Mouse (Mus musculus) CH12.LX (cell line): ENCODE results near the gene Bcas1. TPM values are rescaled to one million over a fixed set of nuclear protein-coding genes. Genes with fewer than 3 reads are reported as not detected.

Source experiments
- DNase-seq: peaks from one replicate; pipeline ENCODE4 v3.0.0-alpha.2; 2013; ENCODE audit errors: extremely low read depth
- H3K27ac ChIP-seq: 2 replicates; pipeline ENCODE4 v1.5.1; 2012; ENCODE audit warnings: low read depth, mild to moderate bottlenecking, control low read depth, moderate library complexity; ENCODE audit not compliant: insufficient read depth
- H3K27me3 ChIP-seq: replicated peaks from 2 replicates; pipeline ENCODE3; 2012; ENCODE audit warnings: inconsistent platforms
- H3K36me3 ChIP-seq, 2 experiments: replicated peaks in 1 of 2; 2 replicates each; pipeline versions ENCODE3 to v1.6.1; 2012; ENCODE audit warnings: inconsistent platforms in 1 of 2, low read length in 1 of 2, mild to moderate bottlenecking in 1 of 2, mixed read lengths in 1 of 2, moderate library complexity in 1 of 2; ENCODE audit not compliant: control insufficient read depth in 1 of 2, insufficient read depth in 1 of 2
- H3K4me1 ChIP-seq, 2 experiments: 2 replicates each; pipeline ENCODE4 v1.6.1; 2012; ENCODE audit warnings: inconsistent platforms in 1 of 2, moderate library complexity in 1 of 2; ENCODE audit not compliant: insufficient read depth in 2 of 2, control insufficient read depth in 1 of 2
- H3K4me2 ChIP-seq: 2 replicates; pipeline ENCODE4 v1.6.1; 2012; ENCODE audit warnings: low read depth, mild to moderate bottlenecking, control low read depth; ENCODE audit not compliant: poor library complexity, insufficient read depth, severe bottlenecking
- H3K4me3 ChIP-seq, 3 experiments: fragments of 150-350 bp in 1 of 3; sonication (generic) in 1 of 3; replicated peaks in 1 of 3; 2 replicates each; pipeline versions ENCODE3 to v1.5.1; 2011 to 2012; ENCODE audit warnings: low read depth in 2 of 3, low read length in 2 of 3, mild to moderate bottlenecking in 2 of 3, moderate library complexity in 2 of 3, control low read depth in 1 of 3, improper control_type of control experiment in 1 of 3, inconsistent platforms in 1 of 3, mixed read lengths in 1 of 3; ENCODE audit not compliant: poor library complexity in 1 of 3
- H3K79me2 ChIP-seq: replicated peaks from 2 replicates; pipeline ENCODE4 v1.6.1; 2012; ENCODE audit warnings: mild to moderate bottlenecking, moderate library complexity; ENCODE audit not compliant: control insufficient read depth, poor library complexity, insufficient read depth, severe bottlenecking; ENCODE audit errors: extremely low read depth
- H3K9ac ChIP-seq: 2 replicates; pipeline ENCODE4 v1.6.1; 2012; ENCODE audit warnings: low read depth, mild to moderate bottlenecking, control low read depth, moderate library complexity; ENCODE audit not compliant: insufficient read depth
- H3K9me3 ChIP-seq: replicated peaks from 2 replicates; pipeline ENCODE3; 2012; ENCODE audit warnings: low read length, inconsistent platforms, mixed read lengths
- BHLHE40 ChIP-seq: IDR thresholded peaks from 2 replicates; pipeline ENCODE4 v1.6.1; 2011; ENCODE audit warnings: mild to moderate bottlenecking, low read depth, low read length, improper control_type of control experiment
- ELF1 ChIP-seq: IDR thresholded peaks from 2 replicates; pipeline ENCODE4 v1.6.1; 2014; ENCODE audit warnings: low read depth, mild to moderate bottlenecking, inconsistent platforms, low read length, improper control_type of control experiment
- EP300 ChIP-seq: IDR thresholded peaks from 2 replicates; pipeline ENCODE4 v1.6.1; 2011; ENCODE audit warnings: low read length, improper control_type of control experiment
- GABPA ChIP-seq: IDR thresholded peaks from 2 replicates; pipeline ENCODE4 v1.6.1; 2012; ENCODE audit warnings: low read depth, low read length, improper control_type of control experiment, inconsistent platforms; ENCODE audit not compliant: insufficient replicate concordance
- HCFC1 ChIP-seq: IDR thresholded peaks from 2 replicates; pipeline ENCODE4 v1.6.1; 2012; ENCODE audit warnings: low read depth, mild to moderate bottlenecking, inconsistent platforms, low read length, improper control_type of control experiment
- JUN ChIP-seq: IDR thresholded peaks from 2 replicates; pipeline ENCODE4 v1.6.1; 2011; ENCODE audit warnings: low read depth, mild to moderate bottlenecking, low read length, improper control_type of control experiment, moderate library complexity; ENCODE audit not compliant: insufficient read depth
- JUND ChIP-seq: conservative IDR thresholded peaks from 2 replicates; pipeline ENCODE4 v1.6.1; 2011; ENCODE audit warnings: low read depth, low read length, improper control_type of control experiment
- KAT2A ChIP-seq: IDR thresholded peaks from 2 replicates; pipeline ENCODE4 v1.6.1; 2012; ENCODE audit warnings: low read length, improper control_type of control experiment, inconsistent platforms; ENCODE audit not compliant: insufficient replicate concordance
- MAFK ChIP-seq: IDR thresholded peaks from 2 replicates; pipeline ENCODE4 v1.6.1; 2011; ENCODE audit warnings: low read length, improper control_type of control experiment; ENCODE audit not compliant: insufficient replicate concordance
- MAX ChIP-seq: IDR thresholded peaks from 2 replicates; pipeline ENCODE4 v1.6.1; 2011; ENCODE audit warnings: low read length, improper control_type of control experiment
- NELFE ChIP-seq: IDR thresholded peaks from 2 replicates; pipeline ENCODE4 v1.6.1; 2011; ENCODE audit warnings: low read depth, low read length, improper control_type of control experiment
- NRF1 ChIP-seq: IDR thresholded peaks from 2 replicates; pipeline ENCODE4 v1.6.1; 2014; ENCODE audit warnings: low read depth, mild to moderate bottlenecking, inconsistent platforms, low read length, improper control_type of control experiment, moderate library complexity
- POLR2A ChIP-seq: IDR thresholded peaks from 2 replicates; pipeline ENCODE4 v1.6.1; 2011; ENCODE audit warnings: low read depth, mild to moderate bottlenecking, improper control_type of control experiment, low read length
- SIN3A ChIP-seq: IDR thresholded peaks from 2 replicates; pipeline ENCODE4 v1.6.1; 2012; ENCODE audit warnings: low read length, improper control_type of control experiment, inconsistent platforms
- SMC3 ChIP-seq: IDR thresholded peaks from 2 replicates; pipeline ENCODE4 v1.6.1; 2011; ENCODE audit warnings: low read depth, low read length, improper control_type of control experiment
- TBP ChIP-seq: conservative IDR thresholded peaks from 2 replicates; pipeline ENCODE4 v1.6.1; 2011; ENCODE audit warnings: low read depth, low read length, improper control_type of control experiment
- UBTF ChIP-seq: IDR thresholded peaks from 2 replicates; pipeline ENCODE4 v1.6.1; 2012; ENCODE audit warnings: low read depth, mild to moderate bottlenecking, inconsistent platforms, low read length, improper control_type of control experiment, moderate library complexity
- USF1 ChIP-seq: IDR thresholded peaks from 2 replicates; pipeline ENCODE4 v1.6.1; 2014; ENCODE audit warnings: low read depth, mild to moderate bottlenecking, inconsistent platforms, low read length, improper control_type of control experiment
- ZKSCAN1 ChIP-seq: IDR thresholded peaks from 2 replicates; pipeline ENCODE4 v1.6.1; 2012; ENCODE audit warnings: low read depth, inconsistent platforms, low read length, improper control_type of control experiment, borderline replicate concordance
- ZMIZ1 ChIP-seq: IDR thresholded peaks from 2 replicates; pipeline ENCODE4 v1.6.1; 2012; ENCODE audit warnings: low read depth, mild to moderate bottlenecking, inconsistent platforms, low read length, improper control_type of control experiment
- dilution Hi-C: fragments of 300-500 bp; cut with MboI; formaldehyde crosslinking; loops from 2 replicates; pipeline ENCODE4 v1.14.3; 2020; ENCODE audit warnings: low sequenced_read_pairs; ENCODE audit not compliant: extremely low pct_unique_long_range_greater_than_20kb, extremely low pct_ligation_motif_present
- in situ Hi-C: fragments of 300-500 bp; cut with MboI; formaldehyde crosslinking; loops from 3 replicates; pipeline ENCODE4 v1.14.3; 2019; ENCODE audit warnings: low sequenced_read_pairs, low pct_ligation_motif_present, low pct_unique_long_range_greater_than_20kb, mixed read lengths
- polyA plus RNA-seq: library from polyadenylated mRNA; unstranded; fragments of >175 nt; gene quantifications from 2 replicates; pipeline ENCODE4 v1.2.1, GENCODE M21; 2012; ENCODE audit warnings: low read depth; ENCODE audit not compliant: insufficient read length
- total RNA-seq, 2 experiments: library from RNA; depleted of rRNA; stranded (reverse); fragments of 300-350 nt in 1 of 2; fragments of >200 nt in 1 of 2; gene quantifications; 2 replicates each; pipeline ENCODE4 v1.2.3; 2012 to 2014

Gene Bcas1
- total and polyA plus RNA-seq, 3 experiments, result 0.17 TPM; not detected in 2

GRCm38 (mm10) chr2:170304766-170305165 lies 122.9 kb downstream of the Bcas1 start:
- Histone ChIP-seq H3K4me3 (no peak overlapping the region), H3K27ac (no peak overlapping the region), H3K4me1 (peaks cover 15 to 22% of the 10 kb centered on the region in 2 experiments), H3K9ac (no peak overlapping the region), H3K4me2 (no peak overlapping the region), H3K79me2 (no peaks in the 10 kb centered on the region), H3K27me3 (no peaks in the 10 kb centered on the region), H3K9me3 (peaks cover 2% of the 10 kb centered on the region), H3K36me3 (no peaks in the 10 kb centered on the region)
- in situ Hi-C loops, result no loop called here
- dilution Hi-C loops, result no loop called here
- no peak for DNase-seq
- no peak for TF ChIP-seq JUN
- TF ChIP-seq NELFE, result no peak
- TF ChIP-seq ZMIZ1, result no peak
- TF ChIP-seq SIN3A, result no peak
- TF ChIP-seq MAFK, result no peak
- TF ChIP-seq TBP, result no peak
- TF ChIP-seq BHLHE40, result no peak
- no peak for TF ChIP-seq SMC3
- no peak for TF ChIP-seq POLR2A
- no peak for TF ChIP-seq GABPA

DNA sequence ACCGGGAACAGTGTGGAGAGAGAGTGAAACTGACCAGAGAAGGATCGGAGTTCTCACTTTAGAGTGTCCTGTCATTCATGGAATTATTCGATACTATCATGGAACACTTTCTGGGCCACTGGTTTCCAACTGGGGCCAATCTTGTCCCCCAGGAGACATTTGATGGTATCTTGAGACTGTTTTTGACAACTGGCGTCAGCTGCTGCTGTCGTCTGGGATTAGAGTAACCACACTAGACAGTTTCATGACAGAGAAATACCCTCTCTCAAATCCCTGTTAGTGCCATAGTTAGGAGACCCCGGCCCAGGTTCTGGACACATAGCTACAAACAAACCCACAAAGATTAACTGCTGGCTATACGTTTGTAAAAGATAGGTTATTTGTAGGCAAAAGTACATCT lies 124.0 kb downstream of the Bcas1 start:
- no peak for DNase-seq
- H3K27ac ChIP-seq, result no peak overlapping the region
- H3K79me2 ChIP-seq, result no peaks in the 10 kb centered on the region
- dilution Hi-C loops, result no loop called here
- no peaks in the 10 kb centered on the region for H3K27me3 ChIP-seq
- no peak overlapping the region for H3K4me3 ChIP-seq
- peaks cover 2% of the 10 kb centered on the region for H3K9me3 ChIP-seq
- H3K36me3 ChIP-seq, result no peaks in the 10 kb centered on the region
- no peak overlapping the region for H3K9ac ChIP-seq
- TF ChIP-seq SMC3, result no peak
- no peak for TF ChIP-seq UBTF
- no peak for TF ChIP-seq ELF1
- no peak for TF ChIP-seq ZKSCAN1
- no peak overlapping the region for H3K4me2 ChIP-seq
- in situ Hi-C loops, result no loop called here
- H3K4me1 ChIP-seq, result peaks cover 15 to 22% of the 10 kb centered on the region in 2 experiments

DNA sequence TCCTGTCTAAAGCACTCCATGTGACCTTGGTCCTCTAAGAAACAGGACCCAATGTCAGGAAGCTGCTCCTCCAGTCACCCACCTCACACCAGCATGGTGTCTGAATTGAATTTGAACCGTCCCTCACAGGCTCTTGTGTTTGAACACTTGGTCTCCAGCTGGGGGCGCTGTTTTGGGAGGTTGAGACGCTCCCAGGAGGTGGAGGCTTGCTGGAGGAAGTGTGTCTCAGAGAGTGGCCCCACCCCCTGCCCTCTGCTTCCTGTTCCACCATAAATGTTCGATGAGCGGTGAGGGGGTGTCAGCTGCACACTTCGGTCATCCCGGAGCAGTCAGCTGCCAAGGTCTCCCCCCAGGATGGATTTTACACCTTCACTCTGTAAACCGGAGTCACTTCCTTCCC lies 124.8 kb downstream of the Bcas1 start:
- Histone ChIP-seq H3K9me3 (peaks cover 2% of the 10 kb centered on the region), H3K4me3 (no peak overlapping the region), H3K36me3 (no peaks in the 10 kb centered on the region), H3K27ac (no peak overlapping the region), H3K79me2 (no peaks in the 10 kb centered on the region), H3K4me2 (no peak overlapping the region), H3K9ac (no peak overlapping the region), H3K27me3 (no peaks in the 10 kb centered on the region), H3K4me1 (peaks cover 15 to 16% of the 10 kb centered on the region in 2 experiments)
- in situ Hi-C loops (no loop called here), dilution Hi-C loops (no loop called here)
- DNase-seq, result no peak
- no peak for TF ChIP-seq JUND
- no peak for TF ChIP-seq EP300
- no peak for TF ChIP-seq ZMIZ1
- TF ChIP-seq NELFE, result no peak
- TF ChIP-seq USF1, result no peak
- no peak for TF ChIP-seq BHLHE40
- no peak for TF ChIP-seq SIN3A
- no peak for TF ChIP-seq MAX
- no peak for TF ChIP-seq HCFC1
- TF ChIP-seq KAT2A, result no peak
- no peak for TF ChIP-seq NRF1
- TF ChIP-seq JUN, result no peak
- TF ChIP-seq ZKSCAN1, result no peak
